Mouse (Mus musculus) olfactory bulb, adult 2 months (tissue): ENCODE data around the gene Optn.

ENCODE experiments used
- CTCF ChIP-seq: fragments of 200-500 bp; IDR thresholded peaks from 2 replicates; pipeline ENCODE4 v1.5.1; 2012; ENCODE audit warnings: low read depth, mild to moderate bottlenecking, low read length, moderate library complexity; ENCODE audit not compliant: insufficient read depth
- POLR2A ChIP-seq: fragments of 200-500 bp; IDR thresholded peaks from 2 replicates; pipeline ENCODE4 v1.6.1; 2012; ENCODE audit warnings: mild to moderate bottlenecking, low read depth, low read length, moderate library complexity; ENCODE audit not compliant: insufficient read depth

DNA sequence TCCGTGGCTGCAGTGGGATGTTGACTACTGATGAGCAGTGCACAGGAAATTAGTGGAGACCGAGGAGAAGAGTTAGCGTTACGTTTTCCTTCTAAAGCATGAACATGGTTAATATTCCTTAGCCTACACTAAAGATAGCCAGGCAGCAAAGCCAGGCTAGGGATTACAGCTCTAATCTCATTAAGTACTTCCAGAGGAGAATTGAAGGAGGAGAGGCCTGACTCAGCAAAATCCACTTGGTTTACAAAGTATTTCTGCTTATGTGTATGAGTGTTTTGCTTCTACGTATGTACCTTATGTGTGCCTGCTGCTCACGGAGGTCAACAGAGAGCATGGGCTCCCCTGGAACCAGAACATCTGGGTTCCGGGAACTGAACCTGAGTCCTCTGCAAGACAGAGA is 19.9 kb upstream of the Optn start:
- TF ChIP-seq CTCF, result no peak
- TF ChIP-seq POLR2A, result no peak
